Mouse (Mus musculus) frontal cortex, adult 2 months (tissue): Measurements from ENCODE around the gene Camk1d. TPM values are rescaled to one million over a fixed set of nuclear protein-coding genes. Genes with fewer than 3 reads are reported as not detected.

Experiments used
- DNase-seq, 2 experiments: peaks; one replicate each; pipeline ENCODE4 v3.0.0; 2022; ENCODE audit warnings: low spot score in 1 of 2; ENCODE audit errors: extremely low spot score in 1 of 2
- polyA plus RNA-seq: library from polyadenylated mRNA; depleted of rRNA; stranded (reverse); fragments of >200 nt; gene quantifications from 2 replicates; pipeline ENCODE4 v1.2.3, GENCODE M21; 2012; rRNA removed

The Camk1d gene
- 29.8 and 32.6 TPM in 2 replicates for polyA plus RNA-seq

DNA sequence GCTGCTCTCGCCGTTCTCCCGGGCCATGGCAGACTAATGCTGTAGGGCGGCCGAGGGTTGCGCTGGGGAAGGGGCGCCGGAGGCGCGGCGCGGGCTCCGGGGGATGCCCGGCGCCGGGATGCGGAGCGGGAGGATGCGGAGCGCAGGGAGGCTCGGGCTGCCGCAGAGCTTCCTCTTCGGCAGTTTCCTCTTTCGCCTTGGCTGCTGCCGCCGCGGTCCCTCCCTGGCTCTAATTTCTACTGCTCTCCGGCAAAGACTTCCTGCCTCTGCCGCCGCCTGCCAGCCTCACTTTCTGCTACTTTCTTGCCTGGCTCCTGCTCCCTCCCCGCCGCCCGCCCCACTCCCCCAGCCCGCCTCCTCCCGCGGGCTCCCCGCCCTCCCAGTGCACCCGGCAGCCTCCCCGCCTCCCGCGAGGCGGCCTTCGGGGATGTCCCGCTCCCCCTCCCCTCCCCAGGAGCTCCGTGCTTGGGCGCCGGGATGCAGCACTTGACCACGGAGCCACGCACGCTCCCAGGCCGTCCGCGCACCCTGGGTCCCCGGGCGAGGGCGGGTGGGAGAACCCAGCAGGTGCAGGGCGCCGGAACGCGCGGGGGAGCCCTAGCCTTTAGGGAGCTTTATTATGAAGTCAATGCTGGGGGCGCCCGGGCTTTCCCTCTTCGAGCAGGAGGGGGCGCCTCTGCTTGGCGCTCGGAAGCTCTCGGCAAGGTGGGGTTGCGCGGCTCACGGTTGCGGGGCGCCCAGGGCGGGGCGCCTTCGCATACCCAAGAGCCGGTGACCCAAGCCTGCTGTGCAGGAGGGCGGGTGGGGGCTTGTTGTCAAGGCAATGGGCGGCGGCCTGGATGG, at the start of gene Camk1d:
TSS of gene Camk1d (minus strand) at position 305 of the 843 bp plus-strand sequence.
- DNase-seq = peak; percentile 63 to 88

- DNase-seq = no peak
These were observed 47.7 kb upstream of the Camk1d start for GRCm38 (mm10) chr2:5762031-5762430.

DNA sequence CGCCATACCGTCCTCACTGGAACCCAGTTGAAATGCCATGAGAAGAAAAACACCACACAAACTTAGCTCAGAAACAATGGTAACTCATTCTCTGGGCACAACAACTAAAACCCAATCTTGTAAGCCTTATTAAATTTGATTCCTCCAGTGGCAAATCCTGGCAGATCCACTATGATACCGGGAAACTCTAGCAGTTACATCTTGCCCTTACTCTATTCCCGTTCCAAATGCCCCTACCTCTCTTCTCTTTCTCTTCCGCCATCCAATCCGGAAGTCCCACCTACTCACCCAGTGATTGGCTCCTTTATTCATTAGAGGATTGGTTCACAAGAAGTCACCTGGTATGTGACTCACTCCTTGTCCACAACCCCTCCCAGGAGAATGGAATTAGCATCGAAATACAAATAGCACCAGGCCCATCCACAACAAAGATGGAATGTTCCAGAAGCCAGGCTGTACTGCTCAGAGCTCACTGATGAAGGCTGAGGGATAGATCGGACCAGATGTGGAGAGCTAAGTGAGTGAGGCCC, 46.2 kb upstream of the Camk1d start:
- no peak for DNase-seq

DNA sequence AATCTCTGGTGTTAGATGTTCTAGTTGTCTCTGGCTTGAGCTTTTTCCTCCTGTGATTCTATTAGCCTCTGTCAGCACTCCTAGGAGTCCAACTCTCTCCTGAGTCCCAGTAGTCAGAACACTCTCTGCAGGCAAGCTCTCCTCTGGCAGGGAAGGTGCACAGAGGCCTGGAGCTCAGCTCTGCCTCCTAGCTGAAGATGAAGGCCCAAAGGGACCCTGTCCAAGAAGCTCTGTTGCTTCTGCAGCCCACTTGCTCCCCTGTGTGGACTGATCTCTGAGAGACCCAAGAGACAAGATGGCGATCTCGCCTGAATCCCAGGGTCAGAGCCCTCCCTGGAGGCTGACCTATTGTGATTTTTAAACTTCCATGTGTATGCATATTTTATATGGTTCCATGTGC, 44.3 kb upstream of the Camk1d start:
- no peak for DNase-seq

GRCm38 (mm10) chr2:5750872-5751271, 36.6 kb upstream of the Camk1d start:
- DNase-seq = no peak

DNA sequence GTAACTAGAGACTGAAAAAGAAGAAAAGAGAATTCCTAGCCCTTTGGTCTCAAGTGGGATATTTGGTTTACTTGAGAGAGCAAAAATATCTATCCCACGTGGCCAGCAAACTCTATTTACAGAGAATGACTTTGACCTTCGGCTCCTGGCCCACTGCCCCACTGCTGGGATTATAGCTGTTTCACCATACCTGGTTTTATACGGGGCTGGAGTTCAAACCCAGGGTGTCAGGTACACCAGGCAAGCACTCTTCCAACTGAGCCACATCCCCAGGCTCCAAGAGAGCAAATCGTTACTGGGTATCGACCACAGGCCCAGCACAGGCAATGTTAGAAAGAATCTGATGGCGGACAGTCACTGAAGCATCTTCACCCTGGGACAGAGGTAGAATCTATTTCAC, 34.9 kb upstream of the Camk1d start:
- DNase-seq = no peak

- DNase-seq = no peak
These were observed 33.3 kb upstream of the Camk1d start for GRCm38 (mm10) chr2:5747545-5748043.

DNA sequence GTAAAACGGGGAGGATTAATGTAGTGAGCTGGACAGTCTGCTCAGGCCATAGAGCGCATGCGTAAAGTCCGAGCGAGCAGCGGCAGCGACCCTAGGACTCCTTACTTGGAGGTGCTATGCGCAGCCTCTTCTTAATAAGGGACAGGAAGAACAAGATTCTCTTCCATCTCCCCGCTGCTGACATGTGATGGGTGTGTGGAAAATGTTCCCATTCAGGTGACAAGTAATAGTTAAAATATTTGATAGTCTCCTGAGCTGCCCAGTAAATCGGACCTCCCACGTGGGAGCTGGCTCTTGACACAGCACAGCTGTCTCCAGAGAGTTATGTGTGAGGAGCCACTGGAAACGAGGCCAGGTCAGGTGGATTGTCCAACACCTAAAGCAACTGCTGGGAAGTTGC, 32.2 kb upstream of the Camk1d start:
- no peak for DNase-seq

DNA sequence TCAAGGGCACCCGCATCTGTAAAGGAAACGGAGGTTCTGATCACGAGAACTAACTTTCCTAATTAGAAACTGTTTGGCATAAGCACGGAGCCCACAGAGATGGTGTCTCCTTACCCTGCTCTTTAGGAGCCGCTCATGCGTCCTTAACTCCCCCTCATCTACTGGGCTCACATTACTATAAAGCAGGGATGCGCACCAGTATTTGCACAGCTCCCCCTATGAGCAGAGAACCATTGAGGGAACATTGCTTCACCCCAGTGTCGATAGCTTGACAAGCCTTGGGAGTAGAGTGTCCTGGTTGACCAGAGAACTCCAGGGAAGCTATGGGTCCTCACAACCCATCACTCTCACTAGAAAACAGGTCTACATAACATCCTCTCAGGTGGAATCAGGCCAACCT, 29.6 kb upstream of the Camk1d start:
- no peak for DNase-seq

DNA sequence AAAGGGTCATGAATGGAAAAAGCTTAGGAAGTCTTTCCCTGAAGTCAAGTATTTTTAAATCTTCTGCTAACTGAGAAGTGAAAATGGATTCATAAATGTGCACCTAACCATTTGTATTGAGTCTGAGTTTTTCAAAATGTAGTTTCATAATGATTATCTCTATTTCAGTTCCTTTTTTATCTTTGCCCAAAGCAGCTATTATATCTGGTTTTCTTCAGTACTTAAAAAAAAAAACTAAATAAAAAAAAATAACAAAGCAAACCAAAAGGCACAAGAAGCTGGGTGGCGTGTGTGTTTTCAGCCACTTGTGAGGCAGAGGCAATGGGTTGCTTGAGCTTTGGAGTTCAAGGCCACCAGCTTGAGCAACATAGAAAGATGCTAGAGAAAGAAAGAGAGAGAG, 26.6 kb upstream of the Camk1d start:
- DNase-seq = no peak

DNA sequence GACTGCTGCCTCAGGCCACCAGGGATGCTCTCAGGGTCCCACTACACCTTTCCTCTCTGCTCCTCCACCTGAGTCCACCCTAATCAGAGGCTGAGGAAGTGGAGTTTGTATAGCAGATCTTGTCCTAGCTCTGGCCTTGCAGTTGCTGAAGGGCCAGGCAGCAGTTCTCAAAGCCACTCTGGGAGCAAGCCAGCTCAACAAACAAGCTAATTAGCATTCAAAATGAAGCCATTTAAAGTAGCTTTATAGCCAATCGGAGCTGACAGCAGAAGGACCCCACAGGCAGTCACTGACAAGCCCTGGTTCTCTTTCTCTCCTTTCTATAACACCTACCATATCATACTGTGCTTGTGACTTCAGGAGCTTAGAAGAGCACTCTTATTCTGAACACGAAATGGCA, 21.6 kb upstream of the Camk1d start:
- no peak for DNase-seq

DNA sequence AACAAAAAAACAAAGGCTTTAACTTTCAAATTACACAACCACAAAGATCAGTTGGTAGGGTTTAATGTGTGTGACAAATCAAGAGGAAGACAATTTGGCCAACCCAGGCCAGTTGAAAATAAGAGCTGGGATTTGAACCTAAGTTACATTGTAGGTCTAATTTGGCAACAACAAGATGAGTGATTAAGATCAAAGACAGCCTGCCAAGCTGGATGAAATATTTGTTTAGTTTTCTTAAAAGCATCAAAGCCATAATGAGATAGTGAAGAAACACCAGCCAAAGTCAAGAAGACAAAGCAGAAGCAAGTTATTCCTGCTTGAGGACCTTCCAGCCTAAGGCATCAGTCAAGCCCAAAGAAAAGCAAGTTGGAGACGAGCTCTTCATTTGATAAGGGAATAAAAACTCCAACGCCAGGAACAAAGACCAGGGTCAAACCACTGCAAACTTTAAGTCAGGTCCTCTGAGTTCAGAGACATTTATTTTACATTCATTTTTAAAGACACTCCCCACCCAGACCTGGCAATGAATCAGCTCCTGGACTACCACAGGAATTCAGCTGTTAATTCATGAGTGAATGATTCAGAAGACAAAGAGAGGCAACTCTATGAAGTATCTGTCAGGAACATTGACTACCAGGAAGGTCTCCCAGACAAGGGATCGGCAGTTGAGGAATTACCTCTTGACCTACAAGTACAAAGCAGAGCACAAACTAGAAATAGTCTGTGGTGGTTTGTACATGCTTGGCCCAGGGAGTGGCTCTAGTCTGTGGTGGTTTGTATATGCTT, 19.2 kb upstream of the Camk1d start:
- no peak for DNase-seq

DNA sequence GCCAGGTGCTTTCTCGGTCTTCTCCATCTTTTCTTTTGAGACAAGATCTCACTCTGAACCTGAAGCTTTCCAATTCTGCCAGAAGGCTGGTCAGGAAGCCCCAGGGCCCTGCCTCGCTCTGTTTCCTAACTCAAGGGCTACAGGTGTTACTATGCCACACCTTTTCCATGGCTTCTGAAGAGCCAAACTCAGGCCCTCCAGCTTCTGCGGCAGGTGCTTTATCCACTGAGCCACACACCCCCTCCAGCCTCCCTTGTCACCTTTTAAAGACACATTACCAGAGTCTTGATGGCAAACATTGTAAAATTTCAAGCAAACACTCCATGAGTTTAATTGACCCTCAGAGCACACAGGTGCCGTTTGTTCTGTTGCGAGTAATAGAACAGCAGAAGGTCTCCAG, 17.7 kb upstream of the Camk1d start:
- DNase-seq = no peak

DNA sequence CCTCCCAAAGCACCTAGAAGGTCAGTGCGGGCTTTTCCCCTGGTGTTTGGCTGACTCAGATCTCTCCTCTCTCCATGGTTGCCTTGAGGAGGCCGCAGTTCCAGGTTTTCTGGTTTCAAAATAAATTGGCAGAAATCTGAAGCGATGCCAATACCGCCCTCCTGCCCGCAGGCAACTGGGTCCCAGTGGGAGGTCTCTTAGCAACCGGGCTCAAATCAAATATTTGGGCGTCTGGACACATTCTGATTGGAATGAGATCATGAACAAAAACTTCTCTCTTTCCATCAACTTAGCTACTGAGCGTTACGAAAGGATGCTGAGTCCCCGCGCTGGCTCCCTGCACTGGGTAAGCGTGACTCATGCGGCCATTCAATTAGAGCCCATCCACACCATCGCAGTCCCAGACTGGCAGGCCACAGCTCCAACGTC, 16.1 kb upstream of the Camk1d start:
- peak in 1 of 2 experiments; percentile 55 for DNase-seq

- no peak for DNase-seq
These were observed 15.6 kb upstream of the Camk1d start for GRCm38 (mm10) chr2:5729931-5730330.

DNA sequence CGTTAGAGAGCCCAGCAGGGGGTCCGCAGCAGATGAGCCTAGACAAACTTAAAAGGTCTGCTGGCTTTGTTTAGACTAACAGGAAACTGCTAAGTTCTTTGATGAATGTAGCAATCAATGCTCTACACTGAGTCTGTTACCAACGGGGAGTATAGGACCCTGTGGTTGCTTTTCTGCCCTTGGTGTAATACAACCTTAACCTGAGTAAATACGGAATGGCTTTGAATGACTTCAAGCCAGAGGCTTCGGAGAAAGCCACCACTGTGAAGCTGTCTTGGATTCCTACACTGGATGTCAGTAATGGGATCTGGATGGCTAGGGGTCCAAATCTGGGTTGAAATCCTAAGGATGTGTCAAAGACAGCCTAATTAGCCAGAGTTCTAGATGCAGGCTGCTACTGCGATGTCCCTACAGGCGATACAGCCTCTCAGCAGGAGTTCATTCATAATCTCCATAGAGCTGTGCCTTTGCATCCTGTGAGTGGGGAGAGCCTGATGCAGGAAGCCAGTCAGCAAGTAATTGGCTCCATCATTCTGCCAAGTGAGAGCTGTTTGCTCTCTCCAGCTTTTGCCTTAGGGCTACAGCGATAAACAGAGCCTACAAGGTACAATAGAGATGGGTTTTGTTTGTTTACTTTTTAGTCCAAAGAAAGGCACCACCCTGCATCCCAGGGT, 10.8 kb upstream of the Camk1d start:
- DNase-seq = no peak

GRCm38 (mm10) chr2:5717675-5718074, 3.4 kb upstream of the Camk1d start:
- no peak for DNase-seq

- DNase-seq = peak in 1 of 2 experiments; percentile 51
These were observed 1.2 kb upstream of the Camk1d start for GRCm38 (mm10) chr2:5715544-5715943.

DNA sequence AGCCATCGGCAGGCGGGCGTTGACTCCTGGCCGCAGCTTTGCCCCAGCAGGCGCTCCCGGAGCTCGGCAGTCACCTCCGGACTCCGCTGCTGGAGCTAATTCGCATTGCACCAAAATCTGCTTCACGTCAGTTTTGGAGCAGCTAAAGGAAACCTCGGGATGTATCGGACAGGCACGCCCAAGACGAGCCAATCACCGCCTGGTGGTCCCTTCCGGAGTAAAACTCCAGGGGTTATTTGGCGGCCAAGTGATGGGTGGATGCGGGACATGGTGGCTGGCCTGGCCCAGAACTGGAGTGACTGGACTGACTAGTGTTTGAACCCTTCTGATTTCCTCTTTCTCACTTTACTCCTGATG, 717 bp upstream of the Camk1d start:
- DNase-seq = no peak

GRCm38 (mm10) chr2:5713325-5714210, 747 bp downstream of the Camk1d start:
- DNase-seq = peak; percentile 17 to 62
